Mouse (Mus musculus): Measurements from ENCODE around the gene Nsun7. TPM values are rescaled to one million over a fixed set of nuclear protein-coding genes. Genes with fewer than 3 reads are reported as not detected.

Nsun7 gene
- polyA plus RNA-seq (2015; fragmentation: Nextera tagmentation; extraction: Ambion mirVana), result 0.16 and 0.26 TPM in 2 replicates

- H3K27me3 ChIP-seq (ENCODE audit: control insufficient read depth, insufficient read depth, low read length), result no peaks in the 10 kb centered on the region
- peak within 1 kb of the TSS; percentile 93 for H3K4me2 ChIP-seq (ENCODE audit: low read depth, low read length)
- H3K9me3 ChIP-seq (replicated peaks; ENCODE audit: control insufficient read depth, low read length), result no peaks in the 10 kb centered on the region
- peak within 1 kb of the TSS; percentile 57 for H3K4me3 ChIP-seq (replicated peaks; ENCODE audit: low read length)
- H3K9ac ChIP-seq (ENCODE audit: low read length), result peak within 1 kb of the TSS; percentile 71
- WGBS, result under 1% methylated on average over 44 of the region's 44 CpGs
- H3K4me1 ChIP-seq (ENCODE audit: control insufficient read depth, insufficient read depth, low read length), result no peaks in the 10 kb centered on the region
- no peaks in the 10 kb centered on the region for H3K36me3 ChIP-seq (ENCODE audit: control insufficient read depth, insufficient read depth, low read length)
- ATAC-seq (ENCODE audit: insufficient read depth, low FRiP score), result peak; percentile 68
- no peak within 1 kb of the TSS for H3K27ac ChIP-seq (ENCODE audit: low read length)
Measured at GRCm38 (mm10) chr5:66259756-66260448, at the start of gene Nsun7. Gene Nsun7 (plus strand): TSS chr5:66259897.

GRCm38 (mm10) chr5:66214395-66214935 lies 45.2 kb upstream of the Nsun7 start:
- H3K4me2 ChIP-seq (ENCODE audit: low read depth, low read length), result no peak overlapping the region
- no peaks in the 10 kb centered on the region for H3K9me3 ChIP-seq (replicated peaks; ENCODE audit: control insufficient read depth, low read length)
- H3K4me1 ChIP-seq (ENCODE audit: control insufficient read depth, insufficient read depth, low read length), result peaks cover 7% of the 10 kb centered on the region; the same call in 1 of the 2 replicates
- no peak overlapping the region for H3K4me3 ChIP-seq (replicated peaks; ENCODE audit: low read length)
- H3K36me3 ChIP-seq (ENCODE audit: control insufficient read depth, insufficient read depth, low read length), result no peaks in the 10 kb centered on the region
- WGBS, result 56% methylated on average over 7 of the region's 7 CpGs
- ATAC-seq (ENCODE audit: insufficient read depth, low FRiP score), result no peak; the same call in 1 of the 2 replicates
- no peaks in the 10 kb centered on the region for H3K27me3 ChIP-seq (ENCODE audit: control insufficient read depth, insufficient read depth, low read length)
- no peak overlapping the region for H3K9ac ChIP-seq (ENCODE audit: low read length)
- no peak overlapping the region for H3K27ac ChIP-seq (ENCODE audit: low read length)

GRCm38 (mm10) chr5:66215569-66216277 lies 44.0 kb upstream of the Nsun7 start:
- Histone ChIP-seq H3K27ac (ENCODE audit: low read length) (no peak overlapping the region), H3K4me2 (ENCODE audit: low read depth, low read length) (no peak overlapping the region), H3K36me3 (ENCODE audit: control insufficient read depth, insufficient read depth, low read length) (no peaks in the 10 kb centered on the region)

GRCm38 (mm10) chr5:66219692-66220091 lies 40.0 kb upstream of the Nsun7 start:
- no peak overlapping the region for H3K9ac ChIP-seq (ENCODE audit: low read length)
- H3K27ac ChIP-seq (ENCODE audit: low read length), result no peak overlapping the region
- no peaks in the 10 kb centered on the region for H3K36me3 ChIP-seq (ENCODE audit: control insufficient read depth, insufficient read depth, low read length)
- no peak overlapping the region for H3K4me3 ChIP-seq (replicated peaks; ENCODE audit: low read length)
- peak; percentile 61 for ATAC-seq (ENCODE audit: insufficient read depth, low FRiP score)
- H3K9me3 ChIP-seq (replicated peaks; ENCODE audit: control insufficient read depth, low read length), result no peaks in the 10 kb centered on the region
- no peaks in the 10 kb centered on the region for H3K27me3 ChIP-seq (ENCODE audit: control insufficient read depth, insufficient read depth, low read length)
- H3K4me2 ChIP-seq (ENCODE audit: low read depth, low read length), result peak overlapping the region; percentile 20; the same call in 1 of the 2 replicates
- WGBS, result 24% methylated on average over 6 of the region's 6 CpGs
- H3K4me1 ChIP-seq (ENCODE audit: control insufficient read depth, insufficient read depth, low read length), result peaks cover 10% of the 10 kb centered on the region

More at GRCm38 (mm10) chr5:66215569-66216277, 44.0 kb upstream of the Nsun7 start:
- 48% methylated on average over 10 of the region's 10 CpGs for WGBS
- H3K9ac ChIP-seq (ENCODE audit: low read length), result no peak overlapping the region
- H3K4me3 ChIP-seq (replicated peaks; ENCODE audit: low read length), result no peak overlapping the region
- H3K9me3 ChIP-seq (replicated peaks; ENCODE audit: control insufficient read depth, low read length), result no peaks in the 10 kb centered on the region
- no peak for ATAC-seq (ENCODE audit: insufficient read depth, low FRiP score)
- H3K4me1 ChIP-seq (ENCODE audit: control insufficient read depth, insufficient read depth, low read length), result peaks cover 14% of the 10 kb centered on the region
- H3K27me3 ChIP-seq (ENCODE audit: control insufficient read depth, insufficient read depth, low read length), result no peaks in the 10 kb centered on the region

- no peak for ATAC-seq (ENCODE audit: insufficient read depth, low FRiP score)
- WGBS, result 67% methylated on average over 9 of the region's 9 CpGs
Measured at GRCm38 (mm10) chr5:66220620-66221019, 39.1 kb upstream of the Nsun7 start.

GRCm38 (mm10) chr5:66222916-66223315 lies 36.8 kb upstream of the Nsun7 start:
- no peak for ATAC-seq (ENCODE audit: insufficient read depth, low FRiP score)
- Histone ChIP-seq H3K27ac (ENCODE audit: low read length) (no peak overlapping the region), H3K9ac (ENCODE audit: low read length) (no peak overlapping the region), H3K4me1 (ENCODE audit: control insufficient read depth, insufficient read depth, low read length) (peaks cover 10% of the 10 kb centered on the region), H3K36me3 (ENCODE audit: control insufficient read depth, insufficient read depth, low read length) (no peaks in the 10 kb centered on the region), H3K27me3 (ENCODE audit: control insufficient read depth, insufficient read depth, low read length) (no peaks in the 10 kb centered on the region), H3K9me3 (replicated peaks; ENCODE audit: control insufficient read depth, low read length) (no peaks in the 10 kb centered on the region), H3K4me3 (replicated peaks; ENCODE audit: low read length) (no peak overlapping the region), H3K4me2 (ENCODE audit: low read depth, low read length) (no peak overlapping the region)
- WGBS, result 87% methylated on average over 15 of the region's 15 CpGs

More at GRCm38 (mm10) chr5:66220620-66221019, 39.1 kb upstream of the Nsun7 start:
- H3K9me3 ChIP-seq (replicated peaks; ENCODE audit: control insufficient read depth, low read length), result no peaks in the 10 kb centered on the region
- no peak overlapping the region for H3K27ac ChIP-seq (ENCODE audit: low read length)
- peaks cover 10% of the 10 kb centered on the region for H3K4me1 ChIP-seq (ENCODE audit: control insufficient read depth, insufficient read depth, low read length)
- H3K4me2 ChIP-seq (ENCODE audit: low read depth, low read length), result no peak overlapping the region
- no peaks in the 10 kb centered on the region for H3K36me3 ChIP-seq (ENCODE audit: control insufficient read depth, insufficient read depth, low read length)
- H3K4me3 ChIP-seq (replicated peaks; ENCODE audit: low read length), result no peak overlapping the region
- H3K27me3 ChIP-seq (ENCODE audit: control insufficient read depth, insufficient read depth, low read length), result no peaks in the 10 kb centered on the region
- H3K9ac ChIP-seq (ENCODE audit: low read length), result no peak overlapping the region

GRCm38 (mm10) chr5:66226526-66226925 lies 33.2 kb upstream of the Nsun7 start:
- Histone ChIP-seq H3K4me2 (ENCODE audit: low read depth, low read length) (no peak overlapping the region), H3K9ac (ENCODE audit: low read length) (no peak overlapping the region), H3K4me3 (replicated peaks; ENCODE audit: low read length) (no peak overlapping the region), H3K4me1 (ENCODE audit: control insufficient read depth, insufficient read depth, low read length) (no peaks in the 10 kb centered on the region), H3K36me3 (ENCODE audit: control insufficient read depth, insufficient read depth, low read length) (no peaks in the 10 kb centered on the region), H3K27me3 (ENCODE audit: control insufficient read depth, insufficient read depth, low read length) (no peaks in the 10 kb centered on the region), H3K27ac (ENCODE audit: low read length) (no peak overlapping the region), H3K9me3 (replicated peaks; ENCODE audit: control insufficient read depth, low read length) (no peaks in the 10 kb centered on the region)
- WGBS, result 89% methylated on average over 7 of the region's 7 CpGs
- no peak for ATAC-seq (ENCODE audit: insufficient read depth, low FRiP score)

GRCm38 (mm10) chr5:66231660-66232269 lies 27.9 kb upstream of the Nsun7 start:
- 68% methylated on average over 8 of the region's 8 CpGs for WGBS
- H3K4me1 ChIP-seq (ENCODE audit: control insufficient read depth, insufficient read depth, low read length), result no peaks in the 10 kb centered on the region
- H3K9ac ChIP-seq (ENCODE audit: low read length), result no peak overlapping the region
- no peak for ATAC-seq (ENCODE audit: insufficient read depth, low FRiP score)
- H3K27ac ChIP-seq (ENCODE audit: low read length), result no peak overlapping the region
- H3K4me2 ChIP-seq (ENCODE audit: low read depth, low read length), result no peak overlapping the region
- no peak overlapping the region for H3K4me3 ChIP-seq (replicated peaks; ENCODE audit: low read length)
- no peaks in the 10 kb centered on the region for H3K9me3 ChIP-seq (replicated peaks; ENCODE audit: control insufficient read depth, low read length)
- H3K27me3 ChIP-seq (ENCODE audit: control insufficient read depth, insufficient read depth, low read length), result no peaks in the 10 kb centered on the region
- no peaks in the 10 kb centered on the region for H3K36me3 ChIP-seq (ENCODE audit: control insufficient read depth, insufficient read depth, low read length)

GRCm38 (mm10) chr5:66232456-66232855 lies 27.2 kb upstream of the Nsun7 start:
- H3K4me2 ChIP-seq (ENCODE audit: low read depth, low read length), result no peak overlapping the region
- H3K36me3 ChIP-seq (ENCODE audit: control insufficient read depth, insufficient read depth, low read length), result no peaks in the 10 kb centered on the region
- no peaks in the 10 kb centered on the region for H3K9me3 ChIP-seq (replicated peaks; ENCODE audit: control insufficient read depth, low read length)
- ATAC-seq (ENCODE audit: insufficient read depth, low FRiP score), result peak; percentile 87
- H3K4me3 ChIP-seq (replicated peaks; ENCODE audit: low read length), result no peak overlapping the region
- no peaks in the 10 kb centered on the region for H3K27me3 ChIP-seq (ENCODE audit: control insufficient read depth, insufficient read depth, low read length)
- no peak overlapping the region for H3K27ac ChIP-seq (ENCODE audit: low read length)
- H3K9ac ChIP-seq (ENCODE audit: low read length), result no peak overlapping the region
- H3K4me1 ChIP-seq (ENCODE audit: control insufficient read depth, insufficient read depth, low read length), result no peaks in the 10 kb centered on the region
- 35% methylated on average over 3 of the region's 3 CpGs for WGBS
